In the genomic region with DNA sequence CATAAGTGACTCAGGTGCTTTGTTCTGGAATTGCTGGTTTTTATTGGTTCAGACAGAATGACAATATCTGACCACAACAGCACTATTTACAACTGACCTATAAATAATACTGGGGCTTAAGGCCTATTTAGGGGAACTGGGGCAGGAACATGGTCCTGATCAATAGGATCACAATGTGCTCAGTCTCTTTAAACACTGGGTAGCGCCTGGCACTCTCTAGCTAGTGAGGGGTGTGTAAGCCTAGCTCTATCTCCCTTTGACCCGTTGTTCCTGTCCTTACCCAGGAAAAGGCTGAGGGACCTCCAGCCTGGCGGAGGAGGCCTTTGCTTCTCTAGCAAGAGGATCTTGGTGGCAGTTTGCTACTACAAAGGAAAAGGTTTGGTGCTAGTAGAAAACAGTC, we compare ENCODE assay signal across 14 mouse cellular contexts.
"Had no signal": no experiment of that assay in that cellular context is flagged by ENCODE, and none has a peak within 500 bp of the region (broad histone marks: within the 10 kb centered on the region; RNA-seq: fewer than 3 reads in every experiment).

No protein-coding gene starts in this region.

- H3K4me2 ChIP-seq: liver, embryonic 15.5 days; lung, embryonic 14.5 days; midbrain, embryonic 12.5 days; neural tube, embryonic 12.5 days had no signal

- DNase-seq: lung, adult 18-20 months; lung, embryonic 14.5 days; lung, postnatal 10 days; lung, postnatal 4 days; midbrain, embryonic 14.5 days; right cerebral cortex, postnatal 14 days; thymus, adult 18-20 months; thymus, postnatal 14 days; thymus, postnatal 36 days had no signal

- H3K9me3 ChIP-seq: liver, embryonic 15.5 days; midbrain, embryonic 10.5 days; midbrain, embryonic 12.5 days; neural tube, embryonic 12.5 days had no signal

- H3K36me3 ChIP-seq: liver, embryonic 15.5 days; midbrain, embryonic 10.5 days; midbrain, embryonic 12.5 days; neural tube, embryonic 12.5 days had no signal

- H3K9ac ChIP-seq: liver, embryonic 15.5 days; lung, embryonic 14.5 days; midbrain, embryonic 12.5 days; neural tube, embryonic 12.5 days had no signal

- H3K27ac ChIP-seq: liver, embryonic 15.5 days; midbrain, embryonic 10.5 days; midbrain, embryonic 12.5 days; neural tube, embryonic 12.5 days had no signal

- ATAC-seq: midbrain, embryonic 16.5 days had no signal

- H3K27me3 ChIP-seq: liver, embryonic 15.5 days; midbrain, embryonic 12.5 days; neural tube, embryonic 12.5 days had no signal

- H3K4me3 ChIP-seq: liver, embryonic 15.5 days; midbrain, embryonic 10.5 days; midbrain, embryonic 12.5 days; neural tube, embryonic 12.5 days had no signal
